Mouse (Mus musculus) B cell, adult 2 months (primary cell): ENCODE data around the gene E2f3.
A peak's percentile ranks its signal among the peaks of the same experiment; 100 is the strongest.

ENCODE experiments used
- DNase-seq, 2 experiments: peaks; one replicate each; pipeline ENCODE4 v3.0.0; 2022

Gene E2f3

GRCm38 (mm10) chr13:29977358-29977757, 8.5 kb downstream of the E2f3 start:
- DNase-seq: no peak

- DNase-seq: peak; percentile 31 to 34
These were observed 11.8 kb downstream of the E2f3 start for GRCm38 (mm10) chr13:29974066-29974465.

GRCm38 (mm10) chr13:29973610-29974009, 12.3 kb downstream of the E2f3 start:
- DNase-seq: no peak

GRCm38 (mm10) chr13:29970333-29970732, 15.5 kb downstream of the E2f3 start:
- peak; percentile 39 to 50 for DNase-seq

- DNase-seq: no peak
These were observed 17.2 kb downstream of the E2f3 start for GRCm38 (mm10) chr13:29968636-29969035.

GRCm38 (mm10) chr13:29967367-29967766, 18.5 kb downstream of the E2f3 start:
- DNase-seq: no peak

GRCm38 (mm10) chr13:29966966-29967365, 18.9 kb downstream of the E2f3 start:
- no peak for DNase-seq

GRCm38 (mm10) chr13:29964087-29964486, 21.8 kb downstream of the E2f3 start:
- DNase-seq: no peak

GRCm38 (mm10) chr13:29960416-29960815, 25.4 kb downstream of the E2f3 start:
- no peak for DNase-seq

GRCm38 (mm10) chr13:29957731-29958254, 28.1 kb downstream of the E2f3 start:
- no peak for DNase-seq

- DNase-seq: peak in 1 of 2 experiments; percentile 11
These were observed 28.9 kb downstream of the E2f3 start for GRCm38 (mm10) chr13:29956821-29957421.

- no peak for DNase-seq
These were observed 30.6 kb downstream of the E2f3 start for GRCm38 (mm10) chr13:29955296-29955695.

GRCm38 (mm10) chr13:29954741-29955140, 31.1 kb downstream of the E2f3 start:
- no peak for DNase-seq

- DNase-seq: peak; percentile 18 to 21
These were observed 32.3 kb downstream of the E2f3 start for GRCm38 (mm10) chr13:29953417-29954045.

- DNase-seq: no peak
These were observed 39.8 kb downstream of the E2f3 start for GRCm38 (mm10) chr13:29946045-29946444.

- no peak for DNase-seq
These were observed 40.8 kb downstream of the E2f3 start for GRCm38 (mm10) chr13:29944915-29945570.

GRCm38 (mm10) chr13:29944493-29944892, 41.4 kb downstream of the E2f3 start:
- no peak for DNase-seq

GRCm38 (mm10) chr13:29943541-29944039, 42.3 kb downstream of the E2f3 start:
- no peak for DNase-seq

GRCm38 (mm10) chr13:29940071-29940470, 45.8 kb downstream of the E2f3 start:
- no peak for DNase-seq

- no peak for DNase-seq
These were observed 46.5 kb downstream of the E2f3 start for GRCm38 (mm10) chr13:29939399-29939798.

GRCm38 (mm10) chr13:29938776-29939175, 47.1 kb downstream of the E2f3 start:
- DNase-seq: no peak

GRCm38 (mm10) chr13:29926168-29926567, 59.7 kb downstream of the E2f3 start:
- DNase-seq: no peak

- DNase-seq: no peak
These were observed 66.0 kb downstream of the E2f3 start for GRCm38 (mm10) chr13:29919841-29920240.

GRCm38 (mm10) chr13:29916561-29916960, 69.3 kb downstream of the E2f3 start:
- no peak for DNase-seq
